Mouse (Mus musculus): Measurements from ENCODE around the gene Nlrx1. TPM values are rescaled to one million over a fixed set of nuclear protein-coding genes. Genes with fewer than 3 reads are reported as not detected.
A peak's percentile ranks its signal among the peaks of the same experiment; 100 is the strongest.
"Not testable (repeated sequence)": the region's sequence is repeated elsewhere in the genome, so short reads cannot be mapped to it uniquely, and the experiment has no call there.

Nlrx1 gene
- polyA plus RNA-seq, 1 experiment from 2014 or later, result 6.8 TPM

GRCm38 (mm10) chr9:44310750-44311135 is 42.3 kb upstream of the Nlrx1 start:
- H3K9me3 ChIP-seq (replicated peaks; ENCODE audit: low read length), result no peaks in the 10 kb centered on the region
- peak overlapping the region; percentile 75 for H3K27ac ChIP-seq
- no peaks in the 10 kb centered on the region for H3K27me3 ChIP-seq (ENCODE audit: insufficient read depth, low read length)
- H3K4me1 ChIP-seq (replicated peaks; ENCODE audit: insufficient read depth, low read length), result 0 out of 2 replicates have a peak, but pooled peaks cover 3% of the 10 kb centered on the region
- ATAC-seq (replicated peaks; ENCODE audit: low FRiP score, low read depth) (no peak), DNase-seq (ENCODE audit: low spot score) (no peak)
- WGBS, result 44% methylated on average over 10 of the region's 10 CpGs
- TF ChIP-seq CTCF (IDR thresholded peaks at IDR 0.05; ENCODE audit: low read depth), result no peak
- H3K4me3 ChIP-seq (replicated peaks; ENCODE audit: low read depth, low read length), result no peak overlapping the region
- no peak overlapping the region for H3K9ac ChIP-seq (ENCODE audit: low read depth, low read length)
- H3K4me2 ChIP-seq (ENCODE audit: low read length), result peak overlapping the region; percentile 35
- H3K36me3 ChIP-seq (ENCODE audit: insufficient read depth, low read length), result peaks cover 28% of the 10 kb centered on the region

GRCm38 (mm10) chr9:44309756-44310155 is 41.4 kb upstream of the Nlrx1 start:
- Histone ChIP-seq H3K27me3 (ENCODE audit: insufficient read depth, low read length) (no peaks in the 10 kb centered on the region), H3K4me2 (ENCODE audit: low read length) (no peak overlapping the region), H3K9ac (ENCODE audit: low read depth, low read length) (no peak overlapping the region), H3K36me3 (ENCODE audit: insufficient read depth, low read length) (peaks cover 22% of the 10 kb centered on the region), H3K4me1 (replicated peaks; ENCODE audit: insufficient read depth, low read length) (0 out of 2 replicates have a peak, but pooled peaks cover 5% of the 10 kb centered on the region), H3K4me3 (replicated peaks; ENCODE audit: low read depth, low read length) (no peak overlapping the region), H3K9me3 (replicated peaks; ENCODE audit: low read length) (no peaks in the 10 kb centered on the region), H3K27ac (no peak overlapping the region)
- DNase-seq (ENCODE audit: low spot score), result no peak
- no peak for ATAC-seq (replicated peaks; ENCODE audit: low FRiP score, low read depth)
- TF ChIP-seq CTCF (IDR thresholded peaks at IDR 0.05; ENCODE audit: low read depth), result no peak
- 55% methylated on average over 3 of the region's 3 CpGs for WGBS

- no peak overlapping the region for H3K4me2 ChIP-seq (ENCODE audit: low read length)
- H3K27me3 ChIP-seq (ENCODE audit: insufficient read depth, low read length), result no peaks in the 10 kb centered on the region
- WGBS, result 55% methylated on average over 2 of the region's 2 CpGs
- DNase-seq (ENCODE audit: low spot score), result no peak
- no peak overlapping the region for H3K4me3 ChIP-seq (replicated peaks; ENCODE audit: low read depth, low read length)
- no peak overlapping the region for H3K9ac ChIP-seq (ENCODE audit: low read depth, low read length)
- 0 out of 2 replicates have a peak, but pooled peaks cover 12% of the 10 kb centered on the region for H3K4me1 ChIP-seq (replicated peaks; ENCODE audit: insufficient read depth, low read length)
- H3K9me3 ChIP-seq (replicated peaks; ENCODE audit: low read length), result no peaks in the 10 kb centered on the region
- 0 out of 2 replicates have a peak, but pooled peaks cover 7% of the 10 kb centered on the region for H3K36me3 ChIP-seq (ENCODE audit: insufficient read depth, low read length)
- no peak for ATAC-seq (replicated peaks; ENCODE audit: low FRiP score, low read depth)
- TF ChIP-seq CTCF (IDR thresholded peaks at IDR 0.05; ENCODE audit: low read depth), result no peak
- no peak overlapping the region for H3K27ac ChIP-seq
Measured at GRCm38 (mm10) chr9:44307248-44307647, 38.8 kb upstream of the Nlrx1 start.

- Histone ChIP-seq H3K27me3 (ENCODE audit: insufficient read depth, low read length) (no peaks in the 10 kb centered on the region), H3K9ac (ENCODE audit: low read depth, low read length) (no peak overlapping the region), H3K27ac (no peak overlapping the region), H3K4me3 (replicated peaks; ENCODE audit: low read depth, low read length) (no peak overlapping the region), H3K4me1 (replicated peaks; ENCODE audit: insufficient read depth, low read length) (0 out of 2 replicates have a peak, but pooled peaks cover 12% of the 10 kb centered on the region), H3K4me2 (ENCODE audit: low read length) (no peak overlapping the region), H3K36me3 (ENCODE audit: insufficient read depth, low read length) (0 out of 2 replicates have a peak, but pooled peaks cover 14% of the 10 kb centered on the region), H3K9me3 (replicated peaks; ENCODE audit: low read length) (no peaks in the 10 kb centered on the region)
- ATAC-seq (replicated peaks; ENCODE audit: low FRiP score, low read depth) (no peak), DNase-seq (ENCODE audit: low spot score) (no peak)
- 86% methylated on average over 6 of the region's 6 CpGs for WGBS
- TF ChIP-seq CTCF (IDR thresholded peaks at IDR 0.05; ENCODE audit: low read depth), result no peak
Measured at GRCm38 (mm10) chr9:44306532-44306931, 38.1 kb upstream of the Nlrx1 start.

GRCm38 (mm10) chr9:44305466-44306079 is 37.2 kb upstream of the Nlrx1 start, which contains the start of gene Hinfp:
Gene Hinfp (minus strand): TSS chr9:44305671.
- Histone ChIP-seq H3K9ac (ENCODE audit: low read depth, low read length) (peak within 1 kb of the TSS; percentile 88), H3K4me3 (replicated peaks; ENCODE audit: low read depth, low read length) (peak within 1 kb of the TSS; percentile 82), H3K36me3 (ENCODE audit: insufficient read depth, low read length) (peaks cover 21% of the 10 kb centered on the region; the same call in 1 of the 2 replicates), H3K4me2 (ENCODE audit: low read length) (peak within 1 kb of the TSS; percentile 75), H3K27me3 (ENCODE audit: insufficient read depth, low read length) (no peaks in the 10 kb centered on the region), H3K9me3 (replicated peaks; ENCODE audit: low read length) (no peaks in the 10 kb centered on the region), H3K4me1 (replicated peaks; ENCODE audit: insufficient read depth, low read length) (0 out of 2 replicates have a peak, but pooled peaks cover 10% of the 10 kb centered on the region), H3K27ac (peak within 1 kb of the TSS; percentile 75)
- TF ChIP-seq CTCF (IDR thresholded peaks at IDR 0.05; ENCODE audit: low read depth), result no peak
- under 1% methylated on average over 54 of the region's 54 CpGs for WGBS
- peak; percentile 98 for ATAC-seq (replicated peaks; ENCODE audit: low FRiP score, low read depth)
- peak; percentile 100 for DNase-seq (ENCODE audit: low spot score)

- not testable (repeated sequence) for H3K27me3 ChIP-seq (ENCODE audit: insufficient read depth, low read length); H3K9me3 ChIP-seq (replicated peaks; ENCODE audit: low read length); H3K9ac ChIP-seq (ENCODE audit: low read depth, low read length); H3K4me3 ChIP-seq (replicated peaks; ENCODE audit: low read depth, low read length); DNase-seq (ENCODE audit: low spot score); ATAC-seq (replicated peaks; ENCODE audit: low FRiP score, low read depth); H3K4me2 ChIP-seq (ENCODE audit: low read length); H3K27ac ChIP-seq; H3K4me1 ChIP-seq (replicated peaks; ENCODE audit: insufficient read depth, low read length)
- WGBS, result 97% methylated on average over 3 of the region's 3 CpGs
- peaks cover 62% of the 10 kb centered on the region for H3K36me3 ChIP-seq (ENCODE audit: insufficient read depth, low read length)
Measured at GRCm38 (mm10) chr9:44300001-44300400, 31.6 kb upstream of the Nlrx1 start.

Data from kidney, postnatal 0 days (tissue).